Mouse (Mus musculus): ENCODE data around the gene Cdh23. TPM values are rescaled to one million over a fixed set of nuclear protein-coding genes. Genes with fewer than 3 reads are reported as not detected.

The Cdh23 gene
- polyA plus RNA-seq, 1 experiment, result 2.1 TPM

DNA sequence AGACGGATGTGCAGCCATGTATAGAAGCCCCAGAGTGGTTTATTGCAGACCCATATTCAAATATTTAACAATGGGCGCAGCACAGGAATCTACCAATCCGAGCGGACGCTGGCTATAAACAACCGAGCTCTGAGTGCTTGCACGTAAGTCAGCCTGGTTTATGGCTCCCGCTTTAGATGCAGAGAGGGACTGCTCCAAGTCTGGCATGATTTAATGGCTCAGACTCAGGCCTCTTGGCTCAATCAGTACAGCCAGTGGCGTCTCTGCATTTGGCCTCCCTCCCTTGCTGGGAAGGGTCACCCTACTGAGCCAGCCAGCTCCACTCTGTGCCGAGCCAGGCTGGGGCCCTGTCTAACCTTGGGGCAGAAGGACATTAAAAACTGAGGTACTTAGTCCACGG is 94.1 kb downstream of the Cdh23 start:
- H3K4me2 ChIP-seq (ENCODE audit: low read depth), result no peak overlapping the region
- no peak for TF ChIP-seq SRF (IDR thresholded peaks at IDR 0.05; ENCODE audit: control insufficient read depth, insufficient read length, low read depth)
- TF ChIP-seq REST (IDR thresholded peaks at IDR 0.05; ENCODE audit: insufficient read depth, insufficient read length), result no peak
- no peak for TF ChIP-seq POLR2A (IDR thresholded peaks at IDR 0.05; ENCODE audit: insufficient read length, low read depth)
- TF ChIP-seq MYOG (IDR thresholded peaks at IDR 0.05; ENCODE audit: control insufficient read depth in 1 of 3, insufficient read depth in 1 of 3, insufficient read length in 2 of 3, low read depth in 2 of 3), result no peak
- TF ChIP-seq USF1 (IDR thresholded peaks at IDR 0.05; ENCODE audit: low read depth), result no peak
- no peak for TF ChIP-seq MAX (IDR thresholded peaks at IDR 0.05; ENCODE audit: low read depth)
- no peak for TF ChIP-seq TCF12 (IDR thresholded peaks at IDR 0.05; ENCODE audit: insufficient read depth, poor library complexity, severe bottlenecking)
- no peak for TF ChIP-seq MYOD1 (IDR thresholded peaks at IDR 0.05; ENCODE audit: control insufficient read depth in 1 of 3, insufficient read length in 2 of 3, low read depth in 2 of 3)
- TF ChIP-seq CEBPB (IDR thresholded peaks at IDR 0.05; ENCODE audit: insufficient read depth, poor library complexity, severe bottlenecking), result no peak
- TF ChIP-seq TCF3 (IDR thresholded peaks at IDR 0.05; ENCODE audit: insufficient read length, low read depth), result no peak
- TF ChIP-seq E2F4 (IDR thresholded peaks at IDR 0.05; ENCODE audit: insufficient read depth), result no peak
- no peak for TF ChIP-seq POLR2AphosphoS2 (IDR thresholded peaks at IDR 0.05; ENCODE audit: insufficient read length, low read depth)
- H3K4me3 ChIP-seq, result no peak overlapping the region
- no peaks in the 10 kb centered on the region for H3K79me2 ChIP-seq (ENCODE audit: control insufficient read depth, insufficient read depth)
- H3K27me3 ChIP-seq (ENCODE audit: control insufficient read depth, insufficient read depth, insufficient read length), result peaks cover 64% of the 10 kb centered on the region
- H3K36me3 ChIP-seq (ENCODE audit: control insufficient read depth, insufficient read depth), result no peaks in the 10 kb centered on the region
- H3ac ChIP-seq (ENCODE audit: control insufficient read depth, insufficient read length), result no peak overlapping the region

DNA sequence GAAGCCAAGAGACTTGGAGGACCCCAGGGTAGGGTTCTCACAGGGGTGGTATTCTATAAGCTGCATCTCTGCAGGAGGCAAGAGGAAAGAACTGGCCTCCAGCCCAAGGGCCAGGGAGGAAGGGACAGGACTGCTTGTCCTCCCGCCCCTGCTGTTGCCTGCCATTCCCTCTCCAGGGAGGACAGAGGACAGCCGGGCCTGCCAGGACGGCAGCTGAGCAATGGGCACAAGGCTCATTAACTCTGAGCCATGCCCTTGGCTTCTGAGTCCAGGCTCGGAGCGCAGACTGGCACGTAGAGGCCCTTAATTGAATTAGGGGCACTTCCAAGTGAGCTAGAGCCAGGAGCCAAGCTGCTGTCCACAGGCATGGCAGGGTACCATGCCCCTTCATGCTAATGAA is 101.1 kb downstream of the Cdh23 start:
- Histone ChIP-seq H3ac (ENCODE audit: control insufficient read depth, insufficient read length) (no peak overlapping the region), H3K79me2 (ENCODE audit: control insufficient read depth, insufficient read depth) (no peaks in the 10 kb centered on the region), H3K27me3 (ENCODE audit: control insufficient read depth, insufficient read depth, insufficient read length) (peaks cover 32% of the 10 kb centered on the region), H3K4me2 (ENCODE audit: low read depth) (no peak overlapping the region), H3K4me3 (no peak overlapping the region), H3K36me3 (ENCODE audit: control insufficient read depth, insufficient read depth) (no peaks in the 10 kb centered on the region)
- TF ChIP-seq SRF (IDR thresholded peaks at IDR 0.05; ENCODE audit: control insufficient read depth, insufficient read length, low read depth), result no peak
- TF ChIP-seq POLR2A (IDR thresholded peaks at IDR 0.05; ENCODE audit: insufficient read length, low read depth), result no peak
- no peak for TF ChIP-seq POLR2AphosphoS2 (IDR thresholded peaks at IDR 0.05; ENCODE audit: insufficient read length, low read depth)
- TF ChIP-seq TCF12 (IDR thresholded peaks at IDR 0.05; ENCODE audit: insufficient read depth, poor library complexity, severe bottlenecking), result no peak
- TF ChIP-seq MAX (IDR thresholded peaks at IDR 0.05; ENCODE audit: low read depth), result no peak
- TF ChIP-seq MYOG (IDR thresholded peaks at IDR 0.05; ENCODE audit: control insufficient read depth in 1 of 3, insufficient read depth in 1 of 3, insufficient read length in 2 of 3, low read depth in 2 of 3), result no peak
- TF ChIP-seq TCF3 (IDR thresholded peaks at IDR 0.05; ENCODE audit: insufficient read length, low read depth), result no peak
- no peak for TF ChIP-seq MYOD1 (IDR thresholded peaks at IDR 0.05; ENCODE audit: control insufficient read depth in 1 of 3, insufficient read length in 2 of 3, low read depth in 2 of 3)

DNA sequence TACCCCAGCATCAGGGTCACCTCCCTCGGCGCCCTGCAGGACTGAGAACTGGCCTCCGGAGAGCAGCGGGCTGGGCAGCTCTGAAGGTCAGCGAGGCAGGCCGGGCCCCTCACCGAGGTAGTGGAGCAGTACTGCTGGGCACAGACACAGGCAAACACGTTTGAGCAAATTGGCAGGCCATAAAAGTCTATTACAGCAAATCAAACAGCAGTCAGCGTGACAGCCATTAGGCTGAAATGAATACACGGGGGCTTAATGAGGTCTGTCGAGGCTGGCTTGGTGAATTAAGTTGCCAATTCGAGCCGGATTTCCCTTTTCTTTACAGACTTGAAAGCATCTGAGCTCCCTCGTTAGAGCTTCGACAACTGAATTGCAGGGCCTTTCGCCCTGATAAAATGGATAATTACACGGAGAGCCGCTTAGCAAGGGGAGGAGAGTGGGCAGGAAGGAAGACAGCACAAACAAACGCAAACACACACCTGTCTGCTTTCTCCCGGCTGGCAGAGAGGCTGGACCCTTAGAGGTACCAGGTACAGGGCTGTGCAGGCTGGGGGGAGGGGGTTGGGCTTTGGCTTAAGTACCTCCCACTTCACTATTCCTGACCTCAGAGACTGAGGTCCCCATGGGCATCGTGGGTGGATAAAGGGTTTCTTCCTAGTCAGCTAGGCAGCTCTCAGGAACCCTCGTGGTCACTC is 103.3 kb downstream of the Cdh23 start:
- Histone ChIP-seq H3K4me3 (no peak overlapping the region), H3K79me2 (ENCODE audit: control insufficient read depth, insufficient read depth) (no peaks in the 10 kb centered on the region), H3ac (ENCODE audit: control insufficient read depth, insufficient read length) (no peak overlapping the region), H3K36me3 (ENCODE audit: control insufficient read depth, insufficient read depth) (no peaks in the 10 kb centered on the region), H3K4me2 (ENCODE audit: low read depth) (no peak overlapping the region), H3K27me3 (ENCODE audit: control insufficient read depth, insufficient read depth, insufficient read length) (peaks cover 25% of the 10 kb centered on the region)
- TF ChIP-seq TCF3 (IDR thresholded peaks at IDR 0.05; ENCODE audit: insufficient read length, low read depth) (no peak), TCF12 (IDR thresholded peaks at IDR 0.05; ENCODE audit: insufficient read depth, poor library complexity, severe bottlenecking) (no peak), POLR2A (IDR thresholded peaks at IDR 0.05; ENCODE audit: insufficient read length, low read depth) (no peak), POLR2AphosphoS2 (IDR thresholded peaks at IDR 0.05; ENCODE audit: insufficient read length, low read depth) (no peak), SRF (IDR thresholded peaks at IDR 0.05; ENCODE audit: control insufficient read depth, insufficient read length, low read depth) (no peak), E2F4 (IDR thresholded peaks at IDR 0.05; ENCODE audit: insufficient read depth) (no peak), CEBPB (IDR thresholded peaks at IDR 0.05; ENCODE audit: insufficient read depth, poor library complexity, severe bottlenecking) (no peak), USF1 (IDR thresholded peaks at IDR 0.05; ENCODE audit: low read depth) (no peak)

DNA sequence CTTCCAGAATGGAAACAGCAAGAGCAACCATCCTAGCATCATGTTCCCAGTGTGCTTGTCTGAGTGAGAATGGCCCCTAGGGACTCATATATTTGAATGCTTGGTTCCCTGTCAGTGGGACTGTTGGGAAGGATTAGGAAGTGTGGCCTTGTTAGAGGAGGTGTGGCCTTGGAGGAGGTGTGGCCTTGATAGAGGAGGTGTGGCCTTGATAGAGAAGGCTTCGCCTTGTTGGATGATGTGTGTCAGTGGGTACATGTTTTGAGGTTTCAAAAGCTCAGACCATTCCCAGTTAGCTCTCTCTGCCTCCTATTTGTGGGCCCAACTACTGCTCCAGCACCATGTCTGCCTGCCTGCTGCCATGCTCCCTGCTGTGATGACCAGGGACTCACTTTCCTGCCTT is 105.0 kb downstream of the Cdh23 start:
- TF ChIP-seq USF1 (IDR thresholded peaks at IDR 0.05; ENCODE audit: low read depth) (no peak), CEBPB (IDR thresholded peaks at IDR 0.05; ENCODE audit: insufficient read depth, poor library complexity, severe bottlenecking) (no peak), TCF3 (IDR thresholded peaks at IDR 0.05; ENCODE audit: insufficient read length, low read depth) (no peak), REST (IDR thresholded peaks at IDR 0.05; ENCODE audit: insufficient read depth, insufficient read length) (no peak), MYOG (IDR thresholded peaks at IDR 0.05; ENCODE audit: control insufficient read depth in 1 of 3, insufficient read depth in 1 of 3, insufficient read length in 2 of 3, low read depth in 2 of 3) (no peak), MAX (IDR thresholded peaks at IDR 0.05; ENCODE audit: low read depth) (no peak), POLR2A (IDR thresholded peaks at IDR 0.05; ENCODE audit: insufficient read length, low read depth) (no peak), TCF12 (IDR thresholded peaks at IDR 0.05; ENCODE audit: insufficient read depth, poor library complexity, severe bottlenecking) (no peak), MYOD1 (IDR thresholded peaks at IDR 0.05; ENCODE audit: control insufficient read depth in 1 of 3, insufficient read length in 2 of 3, low read depth in 2 of 3) (no peak), SRF (IDR thresholded peaks at IDR 0.05; ENCODE audit: control insufficient read depth, insufficient read length, low read depth) (no peak), POLR2AphosphoS2 (IDR thresholded peaks at IDR 0.05; ENCODE audit: insufficient read length, low read depth) (no peak), E2F4 (IDR thresholded peaks at IDR 0.05; ENCODE audit: insufficient read depth) (no peak)
- peaks cover 19% of the 10 kb centered on the region for H3K27me3 ChIP-seq (ENCODE audit: control insufficient read depth, insufficient read depth, insufficient read length)
- no peaks in the 10 kb centered on the region for H3K36me3 ChIP-seq (ENCODE audit: control insufficient read depth, insufficient read depth)
- no peak overlapping the region for H3K4me3 ChIP-seq
- no peak overlapping the region for H3K4me2 ChIP-seq (ENCODE audit: low read depth)
- no peak overlapping the region for H3ac ChIP-seq (ENCODE audit: control insufficient read depth, insufficient read length)
- no peaks in the 10 kb centered on the region for H3K79me2 ChIP-seq (ENCODE audit: control insufficient read depth, insufficient read depth)

All from myocyte (in vitro differentiated cells).